24 mouse cellular contexts compared by ENCODE assay signal in the genomic region with DNA sequence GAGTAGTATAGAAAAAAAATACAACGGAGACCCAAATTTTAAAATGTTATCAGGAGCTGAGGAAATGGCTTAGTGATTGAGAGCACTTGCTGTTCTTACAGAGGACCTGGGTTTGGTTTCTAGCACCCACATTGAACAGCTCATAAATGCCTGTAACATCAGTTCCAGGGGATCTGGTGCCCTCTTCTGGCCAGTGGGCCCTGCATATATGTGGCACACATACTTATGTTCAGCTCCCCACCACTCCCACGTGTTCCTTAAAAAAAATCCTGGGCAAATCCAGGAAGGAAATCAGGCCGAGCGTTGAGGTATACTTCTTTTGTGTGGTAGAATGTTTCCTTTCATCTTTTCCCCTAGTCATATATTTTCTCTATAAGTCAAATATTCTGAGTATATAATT. TPM values are rescaled to one million over a fixed set of nuclear protein-coding genes. Genes with fewer than 3 reads are reported as not detected.
DNase-seq lines count a peak whose midpoint lies in the region; TF ChIP-seq lines count a peak whose summit lies in the region.
"Had no signal": no experiment of that assay in that cellular context is flagged by ENCODE, and none has a peak within 500 bp of the region (broad histone marks: within the 10 kb centered on the region; RNA-seq: fewer than 3 reads in every experiment).

No protein-coding gene starts in this region.

- no peaks in the 10 kb centered on the region for H3K9me3 ChIP-seq in ES-Bruce4 (replicated peaks; ENCODE audit: control insufficient read depth, insufficient read depth, low read length, poor library complexity, severe bottlenecking)
- H3K9me3 ChIP-seq in forebrain, embryonic 10.5 days, result no peaks in the 10 kb centered on the region
- H3K9me3 ChIP-seq: embryonic facial prominence, embryonic 13.5 days; forebrain, embryonic 13.5 days; heart, embryonic 12.5 days; hindbrain, embryonic 15.5 days had no signal

- no peak overlapping the region for H3K4me3 ChIP-seq in gastrocnemius, adult 2 months
- no peak overlapping the region for H3K4me3 ChIP-seq in layer of hippocampus, adult 2 months
- no peak overlapping the region for H3K4me3 ChIP-seq in ES-Bruce4 (ENCODE audit: low read depth, low read length)
- no peak overlapping the region for H3K4me3 ChIP-seq in forebrain, embryonic 10.5 days
- H3K4me3 ChIP-seq: embryonic facial prominence, embryonic 13.5 days; forebrain, embryonic 13.5 days; heart, embryonic 12.5 days; hindbrain, embryonic 15.5 days had no signal

- H3K36me3 ChIP-seq in ES-Bruce4 (ENCODE audit: control insufficient read depth, insufficient read depth, low read length, poor library complexity, severe bottlenecking), result no peaks in the 10 kb centered on the region
- 0 out of 2 replicates have a peak, but pooled peaks cover 10% of the 10 kb centered on the region for H3K36me3 ChIP-seq in forebrain, embryonic 10.5 days (replicated peaks)
- H3K36me3 ChIP-seq: embryonic facial prominence, embryonic 13.5 days; hindbrain, embryonic 15.5 days had no signal

- peak; percentile 6; the same call in 1 of the 2 replicates for TF ChIP-seq CTCF in gastrocnemius, adult 2 months (IDR thresholded peaks at IDR 0.05)
- TF ChIP-seq CTCF in layer of hippocampus, adult 2 months (conservative IDR thresholded peaks at IDR 0.05), result 0 out of 2 replicates have a peak, but pooled peaks have one; percentile 26
- peak; percentile 10 for TF ChIP-seq CTCF in ES-Bruce4 (IDR thresholded peaks at IDR 0.05; ENCODE audit: low read depth, low read length)

- TF ChIP-seq POLR2A in ES-Bruce4 (IDR thresholded peaks at IDR 0.05; ENCODE audit: insufficient read depth, low read length), result no peak

- H3K27ac ChIP-seq in gastrocnemius, adult 2 months, result peak overlapping the region; percentile 76
- H3K27ac ChIP-seq in layer of hippocampus, adult 2 months, result no peak overlapping the region
- no peak overlapping the region for H3K27ac ChIP-seq in ES-Bruce4 (ENCODE audit: insufficient read depth, low read length)
- H3K27ac ChIP-seq in forebrain, embryonic 10.5 days, result no peak overlapping the region
- H3K27ac ChIP-seq: embryonic facial prominence, embryonic 13.5 days; forebrain, embryonic 13.5 days; hindbrain, embryonic 15.5 days had no signal

- no peaks in the 10 kb centered on the region for H3K27me3 ChIP-seq in ES-Bruce4 (ENCODE audit: control insufficient read depth, insufficient read depth, low read length, poor library complexity, severe bottlenecking)
- no peaks in the 10 kb centered on the region for H3K27me3 ChIP-seq in forebrain, embryonic 10.5 days (ENCODE audit: poor library complexity, severe bottlenecking)
- H3K27me3 ChIP-seq: embryonic facial prominence, embryonic 13.5 days; forebrain, embryonic 13.5 days; heart, embryonic 12.5 days; hindbrain, embryonic 15.5 days had no signal

- intact Hi-C loops in gastrocnemius, adult 2 months (cut with DNase I), result no loop called here

- no peaks in the 10 kb centered on the region for H3K4me1 ChIP-seq in ES-Bruce4 (ENCODE audit: control insufficient read depth, insufficient read depth, low read length)
- peaks cover 8% of the 10 kb centered on the region for H3K4me1 ChIP-seq in forebrain, embryonic 10.5 days
- H3K4me1 ChIP-seq: hindbrain, embryonic 15.5 days had no signal

- WGBS in forebrain, embryonic 10.5 days, result 95% methylated on average over 4 of the region's 4 CpGs

- TF ChIP-seq EP300 in ES-Bruce4 (IDR thresholded peaks at IDR 0.05; ENCODE audit: insufficient read depth, low read depth, low read length), result no peak

- no peak for DNase-seq in gastrocnemius, adult 2 months
- DNase-seq in gastrocnemius, adult 8-10 months (ENCODE audit: low spot score in 2 of 2), result no peak
- no peak for DNase-seq in layer of hippocampus, adult 2 months (ENCODE audit: low spot score in 2 of 2)
- no peak for DNase-seq in layer of hippocampus, adult 18-20 months (ENCODE audit: low spot score in 2 of 2)
- peak; percentile 35 for DNase-seq in ZHBTc4 (ENCODE audit: low read depth, low spot score)
- DNase-seq in ovary, postnatal 14 days (ENCODE audit: low spot score), result no peak
- DNase-seq in forebrain, embryonic 10.5 days (ENCODE audit: extremely low spot score, low spot score), result no peak
- DNase-seq: adrenal gland, postnatal 10 days; B cell, adult 2 months; cerebellum, adult 18-20 months; cerebellum, adult 9-11 months; cerebellum, postnatal 36 days; forebrain, postnatal 0 days; gastrocnemius, postnatal 36 days; heart, postnatal 36 days had no signal

- H3K9ac ChIP-seq in ES-Bruce4 (ENCODE audit: low read depth, poor library complexity, severe bottlenecking), result no peak overlapping the region
- H3K9ac ChIP-seq: embryonic facial prominence, embryonic 13.5 days; forebrain, embryonic 13.5 days; forebrain, postnatal 0 days; heart, embryonic 12.5 days; hindbrain, embryonic 15.5 days had no signal

RNA-seq across cellular contexts. Expression of gene Ppfibp1, which starts 13.6 kb away (rescaled TPM):
- total RNA-seq in gastrocnemius, adult 2 months (2021), result 10 to 100 TPM; 40.3 to 44.8 TPM
- 10 to 100 TPM; 45.6 to 62.4 (median 55.7) TPM for total RNA-seq in gastrocnemius, adult 8-10 months (2022)
- 10 to 100 TPM; 35.3 to 40.6 TPM for total RNA-seq in layer of hippocampus, adult 2 months (2021)
- 10 to 100 TPM; 34.8 to 39.9 TPM for total RNA-seq in layer of hippocampus, adult 18-20 months (2021)
- 66.1 and 66.6 TPM in 2 replicates for polyA plus RNA-seq in ES-Bruce4 (2011; ENCODE audit: insufficient read depth, insufficient read length, low read depth, missing spikeins)
- polyA plus RNA-seq in forebrain, embryonic 10.5 days (2016; fragmentation: Nextera tagmentation; extraction: Ambion mirVana), result 30.0 and 32.5 TPM in 2 replicates

RNA-seq across cellular contexts. Expression of gene Smco2, which starts 52.0 kb away (rescaled TPM):
- not detected for total RNA-seq in gastrocnemius, adult 2 months (2021)
- not detected for total RNA-seq in gastrocnemius, adult 8-10 months (2022)
- not detected for total RNA-seq in layer of hippocampus, adult 2 months (2021)
- not detected for total RNA-seq in layer of hippocampus, adult 18-20 months (2021)
- polyA plus RNA-seq in ES-Bruce4 (2011; ENCODE audit: insufficient read depth, insufficient read length, low read depth, missing spikeins), result not detected in 2 replicates
- polyA plus RNA-seq in forebrain, embryonic 10.5 days (2016; fragmentation: Nextera tagmentation; extraction: Ambion mirVana), result not detected in 2 replicates
- total RNA-seq: adrenal gland, postnatal 10 days; forebrain, postnatal 0 days; gastrocnemius, adult 18-20 months; gastrocnemius, postnatal 36 days had no signal
- polyA plus RNA-seq: CD4-positive, CD25-positive, alpha-beta regulatory T cell, adult 4 months; embryonic facial prominence, embryonic 13.5 days; forebrain, embryonic 13.5 days; forebrain, postnatal 0 days; heart, embryonic 12.5 days; hindbrain, embryonic 11.5 days; hindbrain, embryonic 15.5 days had no signal

RNA-seq across cellular contexts. Expression of gene 1700034J05Rik, which starts 52.3 kb away (rescaled TPM):
- total RNA-seq in gastrocnemius, adult 2 months (2021), result not detected
- not detected for total RNA-seq in gastrocnemius, adult 8-10 months (2022)
- total RNA-seq in layer of hippocampus, adult 2 months (2021), result not detected
- not detected for total RNA-seq in layer of hippocampus, adult 18-20 months (2021)
- polyA plus RNA-seq in ES-Bruce4 (2011; ENCODE audit: insufficient read depth, insufficient read length, low read depth, missing spikeins), result not detected in 2 replicates
- polyA plus RNA-seq in forebrain, embryonic 10.5 days (2016; fragmentation: Nextera tagmentation; extraction: Ambion mirVana), result 0.07 and 0.11 TPM in 2 replicates
- total RNA-seq: adrenal gland, postnatal 10 days; forebrain, postnatal 0 days; gastrocnemius, adult 18-20 months; gastrocnemius, postnatal 36 days; heart, adult 8-10 months; heart, postnatal 36 days had no signal
- polyA plus RNA-seq: CD4-positive, CD25-positive, alpha-beta regulatory T cell, adult 4 months; forebrain, postnatal 0 days had no signal
